Comparison of ENCODE assay signal across 1 mouse cellular context in the genomic region with DNA sequence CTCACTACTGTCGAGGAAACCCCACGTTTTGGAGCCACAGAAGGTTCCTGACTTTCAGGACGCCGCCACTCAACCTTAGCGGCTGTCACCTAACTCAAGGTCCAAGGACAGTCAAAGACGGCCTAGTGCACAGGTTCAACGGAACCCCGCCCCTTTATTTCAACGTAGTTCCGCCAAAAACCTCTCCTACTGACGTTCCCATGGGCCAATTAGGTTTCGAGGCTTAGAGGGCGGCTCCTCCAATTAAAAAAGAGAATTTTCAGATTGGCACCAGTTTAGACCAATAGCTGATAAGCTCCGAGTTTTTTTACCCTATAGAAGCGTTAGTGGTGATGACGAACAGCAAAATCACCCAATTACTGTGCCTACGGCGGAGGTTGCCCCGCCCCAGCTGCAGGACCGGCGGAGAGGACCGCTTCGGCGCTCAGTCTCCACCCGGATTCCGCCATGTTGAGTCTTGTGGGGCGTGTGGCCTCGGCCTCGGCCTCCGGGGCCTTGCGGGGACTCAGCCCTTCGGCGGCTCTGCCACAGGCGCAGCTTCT.
TF ChIP-seq lines count a peak whose summit lies in the region.

Gene Atp5b (plus strand): TSS at position 394 of the 542 bp plus-strand sequence.

TF ChIP-seq in CH12.LX, 34 proteins besides CTCF, POLR2A, EP300 and RAD21 (continued from another document):
- TF ChIP-seq TBP (conservative IDR thresholded peaks at IDR 0.05; ENCODE audit: low read depth, low read length) = peak; percentile 94
- TF ChIP-seq CHD2 (IDR thresholded peaks at IDR 0.05; ENCODE audit: low read length) = peak; percentile 99
- TF ChIP-seq ZNF384 (IDR thresholded peaks at IDR 0.05; ENCODE audit: low read depth, low read length) = peak; percentile 62
- TF ChIP-seq GABPA (IDR thresholded peaks at IDR 0.05; ENCODE audit: insufficient replicate concordance, low read depth, low read length) = no peak; the same call in 1 of the 2 replicates
- no peak for TF ChIP-seq USF1 (IDR thresholded peaks at IDR 0.05; ENCODE audit: low read depth, low read length)
- TF ChIP-seq MXI1 (IDR thresholded peaks at IDR 0.05; ENCODE audit: low read depth, low read length) = peak; percentile 50; the same call in 1 of the 2 replicates
